Mouse (Mus musculus): ENCODE data around the gene Gsg1l2. TPM values are rescaled to one million over a fixed set of nuclear protein-coding genes. Genes with fewer than 3 reads are reported as not detected.

Gsg1l2 gene
- polyA plus RNA-seq (2015; fragmentation: Nextera tagmentation; extraction: Ambion mirVana), result not detected in 2 replicates

- no peak for ATAC-seq
- H3K27me3 ChIP-seq (ENCODE audit: control insufficient read depth, insufficient read depth, low read depth, low read length), result no peaks in the 10 kb centered on the region
These were observed at the start of gene Gsg1l2 for GRCm38 (mm10) chr11:67774379-67774778. Gsg1l2 (plus strand) TSS chr11:67774608.

GRCm38 (mm10) chr11:67727095-67727494 lies 47.3 kb upstream of the Gsg1l2 start:
- WGBS, result 81% methylated on average over 6 of the region's 6 CpGs
- no peak for ATAC-seq

More at GRCm38 (mm10) chr11:67774379-67774778, at the start of gene Gsg1l2:
- Histone ChIP-seq H3K4me2 (ENCODE audit: low read length) (no peak within 1 kb of the TSS), H3K27ac (ENCODE audit: low read length) (no peak within 1 kb of the TSS), H3K9me3 (replicated peaks; ENCODE audit: control insufficient read depth, low read length, poor library complexity, severe bottlenecking) (no peaks in the 10 kb centered on the region), H3K4me1 (ENCODE audit: control insufficient read depth, insufficient read depth, low read length) (no peaks in the 10 kb centered on the region), H3K4me3 (ENCODE audit: low read depth, low read length) (no peak within 1 kb of the TSS), H3K36me3 (ENCODE audit: control insufficient read depth, insufficient read depth, low read length) (no peaks in the 10 kb centered on the region), H3K9ac (ENCODE audit: low read depth, low read length) (no peak within 1 kb of the TSS)
- 80% methylated on average over 12 of the region's 12 CpGs for WGBS

GRCm38 (mm10) chr11:67728726-67729125 lies 45.7 kb upstream of the Gsg1l2 start:
- ATAC-seq, result no peak
- no peaks in the 10 kb centered on the region for H3K4me1 ChIP-seq (ENCODE audit: control insufficient read depth, insufficient read depth, low read length)
- H3K4me2 ChIP-seq (ENCODE audit: low read length), result no peak overlapping the region
- H3K9ac ChIP-seq (ENCODE audit: low read depth, low read length), result no peak overlapping the region
- no peaks in the 10 kb centered on the region for H3K36me3 ChIP-seq (ENCODE audit: control insufficient read depth, insufficient read depth, low read length)
- no peak overlapping the region for H3K27ac ChIP-seq (ENCODE audit: low read length)
- no peak overlapping the region for H3K4me3 ChIP-seq (ENCODE audit: low read depth, low read length)
- no peaks in the 10 kb centered on the region for H3K27me3 ChIP-seq (ENCODE audit: control insufficient read depth, insufficient read depth, low read depth, low read length)
- H3K9me3 ChIP-seq (replicated peaks; ENCODE audit: control insufficient read depth, low read length, poor library complexity, severe bottlenecking), result no peaks in the 10 kb centered on the region

More at GRCm38 (mm10) chr11:67727095-67727494, 47.3 kb upstream of the Gsg1l2 start:
- H3K27ac ChIP-seq (ENCODE audit: low read length), result no peak overlapping the region
- H3K36me3 ChIP-seq (ENCODE audit: control insufficient read depth, insufficient read depth, low read length), result no peaks in the 10 kb centered on the region
- no peak overlapping the region for H3K4me2 ChIP-seq (ENCODE audit: low read length)
- no peaks in the 10 kb centered on the region for H3K4me1 ChIP-seq (ENCODE audit: control insufficient read depth, insufficient read depth, low read length)
- H3K4me3 ChIP-seq (ENCODE audit: low read depth, low read length), result no peak overlapping the region
- H3K27me3 ChIP-seq (ENCODE audit: control insufficient read depth, insufficient read depth, low read depth, low read length), result no peaks in the 10 kb centered on the region
- no peak overlapping the region for H3K9ac ChIP-seq (ENCODE audit: low read depth, low read length)
- H3K9me3 ChIP-seq (replicated peaks; ENCODE audit: control insufficient read depth, low read length, poor library complexity, severe bottlenecking), result no peaks in the 10 kb centered on the region

- Histone ChIP-seq H3K9ac (ENCODE audit: low read depth, low read length) (no peak overlapping the region), H3K36me3 (ENCODE audit: control insufficient read depth, insufficient read depth, low read length) (no peaks in the 10 kb centered on the region), H3K27ac (ENCODE audit: low read length) (no peak overlapping the region), H3K4me2 (ENCODE audit: low read length) (no peak overlapping the region), H3K4me1 (ENCODE audit: control insufficient read depth, insufficient read depth, low read length) (no peaks in the 10 kb centered on the region), H3K9me3 (replicated peaks; ENCODE audit: control insufficient read depth, low read length, poor library complexity, severe bottlenecking) (no peaks in the 10 kb centered on the region), H3K27me3 (ENCODE audit: control insufficient read depth, insufficient read depth, low read depth, low read length) (no peaks in the 10 kb centered on the region), H3K4me3 (ENCODE audit: low read depth, low read length) (no peak overlapping the region)
- ATAC-seq, result no peak
- WGBS, result 71% methylated on average over 2 of the region's 2 CpGs
These were observed 43.4 kb upstream of the Gsg1l2 start for GRCm38 (mm10) chr11:67731056-67731455.

- Histone ChIP-seq H3K36me3 (ENCODE audit: control insufficient read depth, insufficient read depth, low read length) (no peaks in the 10 kb centered on the region), H3K9me3 (replicated peaks; ENCODE audit: control insufficient read depth, low read length, poor library complexity, severe bottlenecking) (no peaks in the 10 kb centered on the region), H3K4me1 (ENCODE audit: control insufficient read depth, insufficient read depth, low read length) (no peaks in the 10 kb centered on the region), H3K27ac (ENCODE audit: low read length) (no peak overlapping the region), H3K9ac (ENCODE audit: low read depth, low read length) (no peak overlapping the region), H3K4me2 (ENCODE audit: low read length) (no peak overlapping the region), H3K27me3 (ENCODE audit: control insufficient read depth, insufficient read depth, low read depth, low read length) (no peaks in the 10 kb centered on the region), H3K4me3 (ENCODE audit: low read depth, low read length) (no peak overlapping the region)
- ATAC-seq, result no peak
- WGBS, result 80% methylated on average over 1 of the region's 1 CpGs
These were observed 40.7 kb upstream of the Gsg1l2 start for GRCm38 (mm10) chr11:67733726-67734125.

GRCm38 (mm10) chr11:67734597-67734996 lies 39.8 kb upstream of the Gsg1l2 start:
- Histone ChIP-seq H3K9me3 (replicated peaks; ENCODE audit: control insufficient read depth, low read length, poor library complexity, severe bottlenecking) (no peaks in the 10 kb centered on the region), H3K36me3 (ENCODE audit: control insufficient read depth, insufficient read depth, low read length) (no peaks in the 10 kb centered on the region), H3K9ac (ENCODE audit: low read depth, low read length) (no peak overlapping the region), H3K4me1 (ENCODE audit: control insufficient read depth, insufficient read depth, low read length) (no peaks in the 10 kb centered on the region), H3K27me3 (ENCODE audit: control insufficient read depth, insufficient read depth, low read depth, low read length) (no peaks in the 10 kb centered on the region), H3K4me2 (ENCODE audit: low read length) (no peak overlapping the region), H3K4me3 (ENCODE audit: low read depth, low read length) (no peak overlapping the region), H3K27ac (ENCODE audit: low read length) (no peak overlapping the region)
- WGBS, result 82% methylated on average over 3 of the region's 3 CpGs
- no peak for ATAC-seq

- ATAC-seq, result no peak
- no peak overlapping the region for H3K4me3 ChIP-seq (ENCODE audit: low read depth, low read length)
- WGBS, result 91% methylated on average over 6 of the region's 6 CpGs
- H3K27me3 ChIP-seq (ENCODE audit: control insufficient read depth, insufficient read depth, low read depth, low read length), result no peaks in the 10 kb centered on the region
- no peak overlapping the region for H3K4me2 ChIP-seq (ENCODE audit: low read length)
- H3K9ac ChIP-seq (ENCODE audit: low read depth, low read length), result no peak overlapping the region
- no peaks in the 10 kb centered on the region for H3K9me3 ChIP-seq (replicated peaks; ENCODE audit: control insufficient read depth, low read length, poor library complexity, severe bottlenecking)
- no peak overlapping the region for H3K27ac ChIP-seq (ENCODE audit: low read length)
- no peaks in the 10 kb centered on the region for H3K4me1 ChIP-seq (ENCODE audit: control insufficient read depth, insufficient read depth, low read length)
- H3K36me3 ChIP-seq (ENCODE audit: control insufficient read depth, insufficient read depth, low read length), result no peaks in the 10 kb centered on the region
These were observed 36.1 kb upstream of the Gsg1l2 start for GRCm38 (mm10) chr11:67738345-67738744.

- no peak for ATAC-seq
- Histone ChIP-seq H3K27ac (ENCODE audit: low read length) (no peak overlapping the region), H3K4me2 (ENCODE audit: low read length) (no peak overlapping the region), H3K9ac (ENCODE audit: low read depth, low read length) (no peak overlapping the region), H3K4me1 (ENCODE audit: control insufficient read depth, insufficient read depth, low read length) (no peaks in the 10 kb centered on the region), H3K9me3 (replicated peaks; ENCODE audit: control insufficient read depth, low read length, poor library complexity, severe bottlenecking) (no peaks in the 10 kb centered on the region), H3K27me3 (ENCODE audit: control insufficient read depth, insufficient read depth, low read depth, low read length) (no peaks in the 10 kb centered on the region), H3K4me3 (ENCODE audit: low read depth, low read length) (no peak overlapping the region), H3K36me3 (ENCODE audit: control insufficient read depth, insufficient read depth, low read length) (no peaks in the 10 kb centered on the region)
- WGBS, result 93% methylated on average over 5 of the region's 5 CpGs
These were observed 35.4 kb upstream of the Gsg1l2 start for GRCm38 (mm10) chr11:67738846-67739490.

- Histone ChIP-seq H3K9ac (ENCODE audit: low read depth, low read length) (no peak overlapping the region), H3K27ac (ENCODE audit: low read length) (no peak overlapping the region), H3K4me3 (ENCODE audit: low read depth, low read length) (no peak overlapping the region), H3K4me2 (ENCODE audit: low read length) (no peak overlapping the region), H3K36me3 (ENCODE audit: control insufficient read depth, insufficient read depth, low read length) (no peaks in the 10 kb centered on the region), H3K4me1 (ENCODE audit: control insufficient read depth, insufficient read depth, low read length) (no peaks in the 10 kb centered on the region), H3K27me3 (ENCODE audit: control insufficient read depth, insufficient read depth, low read depth, low read length) (no peaks in the 10 kb centered on the region), H3K9me3 (replicated peaks; ENCODE audit: control insufficient read depth, low read length, poor library complexity, severe bottlenecking) (no peaks in the 10 kb centered on the region)
- ATAC-seq, result no peak
These were observed 32.8 kb upstream of the Gsg1l2 start for GRCm38 (mm10) chr11:67741569-67741968.

Measured in midbrain, embryonic 16.5 days (tissue).